Mouse (Mus musculus) myocyte (in vitro differentiated cells): ENCODE results near the gene P4htm. TPM values are rescaled to one million over a fixed set of nuclear protein-coding genes. Genes with fewer than 3 reads are reported as not detected.

Experiments used
- H3K27me3 ChIP-seq: one replicate; pipeline ENCODE4 v1.6.1; 2011; ENCODE audit not compliant: control insufficient read depth, insufficient read depth, insufficient read length
- H3K36me3 ChIP-seq: one replicate; pipeline ENCODE4 v1.6.1; 2011; ENCODE audit not compliant: control insufficient read depth, insufficient read depth
- H3K4me2 ChIP-seq: one replicate; pipeline ENCODE4 v1.6.1; 2011; ENCODE audit warnings: low read depth, control low read depth
- H3K4me3 ChIP-seq: one replicate; pipeline ENCODE4 v1.5.1; 2011; ENCODE audit warnings: mild to moderate bottlenecking, control low read depth, moderate library complexity
- H3K79me2 ChIP-seq: one replicate; pipeline ENCODE4 v1.6.1; 2011; ENCODE audit not compliant: control insufficient read depth, insufficient read depth
- H3ac ChIP-seq: one replicate; pipeline ENCODE4 v1.6.1; 2011; ENCODE audit not compliant: control insufficient read depth, insufficient read length
- CEBPB ChIP-seq: IDR thresholded peaks from 2 replicates; pipeline ENCODE4 v1.6.1; 2011; ENCODE audit warnings: mild to moderate bottlenecking, moderate library complexity; ENCODE audit not compliant: poor library complexity, insufficient read depth, severe bottlenecking
- MYOD1 ChIP-seq, 3 experiments: IDR thresholded peaks; one replicate each; pipeline ENCODE4 v1.6.1; 2011; ENCODE audit warnings: control low read depth in 2 of 3, low read depth in 2 of 3, mild to moderate bottlenecking in 2 of 3, moderate library complexity in 1 of 3; ENCODE audit not compliant: insufficient read length in 2 of 3, control insufficient read depth in 1 of 3
- TCF3 ChIP-seq: IDR thresholded peaks from one replicate; pipeline ENCODE4 v1.6.1; 2011; ENCODE audit warnings: low read depth, control low read depth; ENCODE audit not compliant: insufficient read length
- USF1 ChIP-seq: IDR thresholded peaks from one replicate; pipeline ENCODE4 v1.6.1; 2011; ENCODE audit warnings: low read depth, mild to moderate bottlenecking, control low read depth, moderate library complexity
- polyA plus RNA-seq: library from polyadenylated mRNA; unstranded; fragments of >200 nt; fragmentation: generic; extraction: Trizol; gene quantifications from one replicate; pipeline ENCODE4 v1.2.1, GENCODE M21; 2012; ENCODE audit warnings: missing spikeins

The P4htm gene
- polyA plus RNA-seq, 1 experiment = 0.94 TPM

GRCm38 (mm10) chr9:108530954-108531353 is 66.5 kb downstream of the P4htm start:
- no peak for TF ChIP-seq CEBPB
- TF ChIP-seq MYOD1 (IDR thresholded peaks at IDR 0.05; ENCODE audit: control insufficient read depth in 1 of 3, insufficient read length in 2 of 3, low read depth in 2 of 3) = no peak
- TF ChIP-seq TCF3 = no peak
- TF ChIP-seq USF1 = no peak
- H3K79me2 ChIP-seq = peaks cover 32% of the 10 kb centered on the region

More at GRCm38 (mm10) chr9:108530954-108531353, 66.5 kb downstream of the P4htm start:
- Histone ChIP-seq H3K4me2 (no peak overlapping the region), H3ac (no peak overlapping the region), H3K4me3 (no peak overlapping the region), H3K36me3 (peaks cover 60% of the 10 kb centered on the region), H3K27me3 (no peaks in the 10 kb centered on the region)

Other genes starting within 250 kb of the P4htm start
- gene Usp4, start 249.8 kb downstream of the P4htm start, polyA plus RNA-seq = 89.4 TPM
- 0.17 TPM for gene 1700102P08Rik, start 204.9 kb downstream of the P4htm start, polyA plus RNA-seq
- not detected for gene Ccdc36, start 169.2 kb downstream of the P4htm start, polyA plus RNA-seq
- not detected for gene BC048562, start 161.2 kb downstream of the P4htm start, polyA plus RNA-seq
- 30.4 TPM for gene Ccdc71, start 137.1 kb downstream of the P4htm start, polyA plus RNA-seq
- gene Klhdc8b, start 136.1 kb downstream of the P4htm start, polyA plus RNA-seq = 3.7 TPM
- gene Lamb2, start 117.9 kb downstream of the P4htm start, polyA plus RNA-seq = 61.6 TPM
- 86.6 TPM for gene Usp19, start 107.1 kb downstream of the P4htm start, polyA plus RNA-seq
- gene Qars, start 90.0 kb downstream of the P4htm start, polyA plus RNA-seq = 168 TPM
- 44.0 TPM for gene Qrich1, start 80.9 kb downstream of the P4htm start, polyA plus RNA-seq
- 129 TPM for gene Impdh2, start 37.4 kb downstream of the P4htm start, polyA plus RNA-seq
- 25.8 TPM for gene Ndufaf3, start 30.2 kb downstream of the P4htm start, polyA plus RNA-seq
- 50.2 TPM for gene Dalrd3, start 27.8 kb downstream of the P4htm start, polyA plus RNA-seq
- 21.9 TPM for gene Wdr6, start 18.9 kb downstream of the P4htm start, polyA plus RNA-seq
- 51.1 TPM for gene Arih2, start 51.7 kb upstream of the P4htm start, polyA plus RNA-seq
- gene Slc25a20, start 64.4 kb upstream of the P4htm start, polyA plus RNA-seq = 27.7 TPM
- 21.5 TPM for gene Prkar2a, start 91.6 kb upstream of the P4htm start, polyA plus RNA-seq
- 45.5 TPM for gene Ip6k2, start 186.1 kb upstream of the P4htm start, polyA plus RNA-seq
- gene Nckipsd, start 210.7 kb upstream of the P4htm start, polyA plus RNA-seq = 5.9 TPM
- 0.65 TPM for gene Celsr3, start 228.7 kb upstream of the P4htm start, polyA plus RNA-seq